Mouse (Mus musculus) liver, embryonic 12.5 days (tissue): Measurements from ENCODE around the gene Olfr229. TPM values are rescaled to one million over a fixed set of nuclear protein-coding genes. Genes with fewer than 3 reads are reported as not detected.

Experiments
- polyA plus RNA-seq: library from polyadenylated mRNA; unstranded; fragments of >200 nt; fragmentation: Nextera tagmentation; extraction: Ambion mirVana; gene quantifications from 2 replicates; pipeline ENCODE4 v1.2.1, GENCODE M21; 2016

Olfr229 gene
- polyA plus RNA-seq, 1 experiment from 2014 or later = not detected

Other genes starting within 250 kb of the Olfr229 start
- not detected in 2 replicates for gene Olfr963, start 240.1 kb upstream of the Olfr229 start, polyA plus RNA-seq
- gene Olfr149, start 200.2 kb upstream of the Olfr229 start, polyA plus RNA-seq = not detected in 2 replicates
- not detected in 2 replicates for gene Olfr965, start 196.0 kb upstream of the Olfr229 start, polyA plus RNA-seq
- gene Olfr150, start 176.4 kb upstream of the Olfr229 start, polyA plus RNA-seq = not detected in 2 replicates
- not detected in 2 replicates for gene Olfr967, start 161.1 kb upstream of the Olfr229 start, polyA plus RNA-seq
- not detected in 2 replicates for gene Olfr968, start 124.1 kb upstream of the Olfr229 start, polyA plus RNA-seq
- not detected in 2 replicates for gene Olfr969, start 116.4 kb upstream of the Olfr229 start, polyA plus RNA-seq
- gene Olfr970, start 98.5 kb upstream of the Olfr229 start, polyA plus RNA-seq = not detected in 2 replicates
- gene Olfr971, start 70.5 kb upstream of the Olfr229 start, polyA plus RNA-seq = not detected in 2 replicates
- not detected in 2 replicates for gene Olfr972, start 40.9 kb upstream of the Olfr229 start, polyA plus RNA-seq
- gene Olfr974, start 30.2 kb downstream of the Olfr229 start, polyA plus RNA-seq = not detected in 2 replicates
- gene Olfr975, start 44.7 kb downstream of the Olfr229 start, polyA plus RNA-seq = not detected in 2 replicates
- gene Olfr976, start 53.8 kb downstream of the Olfr229 start, polyA plus RNA-seq = not detected in 2 replicates
- gene Olfr978, start 84.8 kb downstream of the Olfr229 start, polyA plus RNA-seq = not detected in 2 replicates
- not detected in 2 replicates for gene Olfr979, start 96.1 kb downstream of the Olfr229 start, polyA plus RNA-seq
- gene Olfr980, start 102.2 kb downstream of the Olfr229 start, polyA plus RNA-seq = not detected in 2 replicates
- gene Olfr981, start 114.1 kb downstream of the Olfr229 start, polyA plus RNA-seq = not detected in 2 replicates
- not detected in 2 replicates for gene Olfr982, start 166.5 kb downstream of the Olfr229 start, polyA plus RNA-seq
- gene Olfr983, start 186.3 kb downstream of the Olfr229 start, polyA plus RNA-seq = not detected in 2 replicates
- not detected in 2 replicates for gene Olfr984, start 206.9 kb downstream of the Olfr229 start, polyA plus RNA-seq
- not detected in 2 replicates for gene Olfr985, start 222.8 kb downstream of the Olfr229 start, polyA plus RNA-seq
- gene Tmem225, start 240.8 kb downstream of the Olfr229 start, polyA plus RNA-seq = not detected in 2 replicates